Mouse (Mus musculus): Measurements from ENCODE around the gene Taok2.

GRCm38 (mm10) chr7:126823940-126824339 lies 60.6 kb downstream of the Taok2 start:
- TF ChIP-seq CTCF (IDR thresholded peaks at IDR 0.05; ENCODE audit: borderline replicate concordance, insufficient read depth, low read depth, low read length) (no peak), POLR2A (IDR thresholded peaks at IDR 0.05; ENCODE audit: borderline replicate concordance, insufficient read depth, low read length) (no peak)

Data from cerebellum, adult 2 months (tissue).